Mouse (Mus musculus) neural tube, embryonic 12.5 days (tissue): ENCODE results near the gene Ift27. TPM values are rescaled to one million over a fixed set of nuclear protein-coding genes. Genes with fewer than 3 reads are reported as not detected.

Experiments
- ATAC-seq: fragments of 200-750 bp; cut with Nextera tagmentation; 2 replicates; pipeline ENCODE4 v1.8.0; 2017; ENCODE audit warnings: low read depth, mild to moderate bottlenecking, moderate TSS enrichment, moderate library complexity; ENCODE audit not compliant: low FRiP score
- H3K27ac ChIP-seq: fragments of 300-500 bp; sonication (generic); 2 replicates; pipeline ENCODE4 v1.5.1; 2016
- H3K27me3 ChIP-seq: fragments of 300-500 bp; sonication (generic); replicated peaks from 2 replicates; pipeline ENCODE4 v1.6.1; 2016; ENCODE audit warnings: mild to moderate bottlenecking
- H3K36me3 ChIP-seq: fragments of 300-500 bp; sonication (generic); 2 replicates; pipeline ENCODE4 v1.6.1; 2016; ENCODE audit warnings: mild to moderate bottlenecking
- H3K4me1 ChIP-seq: fragments of 300-500 bp; sonication (generic); 2 replicates; pipeline ENCODE4 v1.6.1; 2016
- H3K4me2 ChIP-seq: fragments of 300-500 bp; sonication (generic); replicated peaks from 2 replicates; pipeline ENCODE4 v1.6.1; 2016; ENCODE audit warnings: mild to moderate bottlenecking
- H3K4me3 ChIP-seq: fragments of 300-500 bp; sonication (generic); 2 replicates; pipeline ENCODE4 v1.5.1; 2016
- H3K9ac ChIP-seq: fragments of 300-500 bp; sonication (generic); 2 replicates; pipeline ENCODE4 v1.6.1; 2016; ENCODE audit warnings: mild to moderate bottlenecking
- H3K9me3 ChIP-seq: fragments of 300-500 bp; sonication (generic); 2 replicates; pipeline ENCODE4 v1.6.1; 2016; ENCODE audit warnings: mild to moderate bottlenecking
- WGBS: fragments of 180-500 bp; shearing (Covaris S2); methylation state at CpG from one replicate; pipeline ENCODE4 v1.1.7; 2016; 5-methylcytosine and 5-hydroxymethylcytosine counted together
- polyA plus RNA-seq: library from polyadenylated mRNA; unstranded; fragments of >200 nt; fragmentation: Nextera tagmentation; extraction: Ambion mirVana; gene quantifications from 2 replicates; pipeline ENCODE4 v1.2.1, GENCODE M21; 2016

Ift27 gene
- 101 and 106 TPM in 2 replicates for polyA plus RNA-seq

DNA sequence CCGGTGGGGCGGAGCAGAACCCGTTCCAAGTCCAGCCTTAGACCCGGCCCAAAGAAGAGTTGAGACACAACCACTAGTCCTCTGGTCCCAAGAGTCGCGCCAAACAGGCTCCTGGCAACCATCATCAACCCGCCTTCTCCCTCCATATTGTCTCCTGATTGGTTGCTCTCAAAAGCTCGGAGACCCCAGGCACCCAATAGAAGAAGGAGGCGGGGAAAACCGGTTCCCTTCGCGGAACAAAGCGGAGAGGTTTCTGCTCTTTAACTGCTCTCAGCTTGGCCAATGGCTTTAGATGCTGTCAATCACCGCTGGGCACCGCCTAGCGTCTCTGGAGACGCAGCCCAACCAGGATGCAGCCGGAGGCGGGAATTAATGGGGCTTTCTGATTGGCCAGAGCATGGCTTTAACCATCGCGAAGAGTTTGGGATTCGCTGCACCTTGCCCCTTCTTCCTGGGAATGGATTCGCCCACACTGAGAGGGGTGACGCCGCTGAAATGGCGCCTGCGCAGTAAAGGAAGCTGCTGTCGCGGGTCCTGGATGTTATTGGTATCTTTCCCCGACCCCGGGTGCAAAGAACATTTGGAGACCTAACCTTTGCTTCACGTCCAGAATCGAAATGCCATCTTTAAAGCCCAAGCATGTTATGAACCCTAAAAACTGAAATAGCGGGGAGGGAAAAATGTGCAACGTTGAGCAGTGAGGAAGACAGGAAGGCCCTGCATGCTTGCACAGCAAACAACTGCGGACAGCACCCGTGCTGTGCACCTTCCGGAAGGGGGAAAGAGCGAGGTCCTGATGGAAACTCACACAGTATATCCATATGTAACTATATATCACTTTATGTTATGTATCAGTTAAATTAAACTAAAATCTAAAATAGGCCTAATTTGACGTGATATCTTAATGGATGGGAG, at the start of gene Ift27:
TSS of gene Ift27 (minus strand) at position 136 of the 915 bp plus-strand sequence.
- H3K27me3 ChIP-seq: no peaks in the 10 kb centered on the region
- peak within 1 kb of the TSS; percentile 86 for H3K4me2 ChIP-seq
- 1% methylated on average over 40 of the region's 40 CpGs for WGBS
- H3K36me3 ChIP-seq: no peaks in the 10 kb centered on the region
- H3K27ac ChIP-seq: 0 out of 2 replicates have a peak within 1 kb of the TSS, but pooled peaks have one; percentile 32
- H3K9me3 ChIP-seq: no peaks in the 10 kb centered on the region
- peak within 1 kb of the TSS; percentile 63 for H3K4me3 ChIP-seq
- peaks cover 32% of the 10 kb centered on the region for H3K4me1 ChIP-seq
- peak; percentile 94 for ATAC-seq
- H3K9ac ChIP-seq: peak within 1 kb of the TSS; percentile 66

- no peak overlapping the region for H3K4me3 ChIP-seq
- ATAC-seq: no peak
- H3K9me3 ChIP-seq: no peaks in the 10 kb centered on the region
- no peak overlapping the region for H3K9ac ChIP-seq
- H3K4me1 ChIP-seq: no peaks in the 10 kb centered on the region
- H3K4me2 ChIP-seq: no peak overlapping the region
- H3K27ac ChIP-seq: no peak overlapping the region
- no peaks in the 10 kb centered on the region for H3K36me3 ChIP-seq
- WGBS: 89% methylated on average over 9 of the region's 9 CpGs
- H3K27me3 ChIP-seq: no peaks in the 10 kb centered on the region
Observed at GRCm38 (mm10) chr15:78215269-78215668, 41.4 kb upstream of the Ift27 start.

DNA sequence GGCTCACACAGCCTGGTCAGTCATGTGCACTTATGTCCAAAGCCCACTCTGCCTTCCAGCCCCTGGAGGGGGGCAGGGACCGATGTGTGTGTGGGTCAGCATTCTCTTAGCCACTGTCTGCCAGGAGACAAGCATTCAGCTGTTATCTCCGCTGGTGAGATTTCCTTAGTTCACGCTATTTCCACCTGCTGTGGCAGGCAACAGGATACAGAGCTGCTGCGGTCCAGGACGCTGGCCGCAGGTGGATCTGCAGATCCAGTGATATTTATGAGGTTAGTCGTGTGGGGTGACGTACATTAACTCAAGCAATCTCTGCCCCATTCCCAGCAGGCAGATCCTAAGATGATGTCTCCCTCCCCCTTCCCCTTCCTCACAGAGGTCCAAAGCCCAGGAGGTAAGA, 37.5 kb upstream of the Ift27 start:
- Histone ChIP-seq H3K4me2 (no peak overlapping the region), H3K9ac (no peak overlapping the region), H3K4me1 (no peaks in the 10 kb centered on the region), H3K27ac (no peak overlapping the region), H3K9me3 (peaks cover 4% of the 10 kb centered on the region; the same call in 1 of the 2 replicates), H3K4me3 (no peak overlapping the region), H3K27me3 (peaks cover 2% of the 10 kb centered on the region; the same call in 1 of the 2 replicates), H3K36me3 (no peaks in the 10 kb centered on the region)
- no peak for ATAC-seq
- WGBS: 86% methylated on average over 8 of the region's 8 CpGs

GRCm38 (mm10) chr15:78210203-78210602, 36.3 kb upstream of the Ift27 start:
- no peak overlapping the region for H3K9ac ChIP-seq
- peaks cover 13% of the 10 kb centered on the region for H3K27me3 ChIP-seq
- no peaks in the 10 kb centered on the region for H3K4me1 ChIP-seq
- 81% methylated on average over 4 of the region's 4 CpGs for WGBS
- ATAC-seq: no peak
- H3K9me3 ChIP-seq: peaks cover 4% of the 10 kb centered on the region; the same call in 1 of the 2 replicates
- no peaks in the 10 kb centered on the region for H3K36me3 ChIP-seq
- H3K4me3 ChIP-seq: no peak overlapping the region
- no peak overlapping the region for H3K4me2 ChIP-seq
- no peak overlapping the region for H3K27ac ChIP-seq

DNA sequence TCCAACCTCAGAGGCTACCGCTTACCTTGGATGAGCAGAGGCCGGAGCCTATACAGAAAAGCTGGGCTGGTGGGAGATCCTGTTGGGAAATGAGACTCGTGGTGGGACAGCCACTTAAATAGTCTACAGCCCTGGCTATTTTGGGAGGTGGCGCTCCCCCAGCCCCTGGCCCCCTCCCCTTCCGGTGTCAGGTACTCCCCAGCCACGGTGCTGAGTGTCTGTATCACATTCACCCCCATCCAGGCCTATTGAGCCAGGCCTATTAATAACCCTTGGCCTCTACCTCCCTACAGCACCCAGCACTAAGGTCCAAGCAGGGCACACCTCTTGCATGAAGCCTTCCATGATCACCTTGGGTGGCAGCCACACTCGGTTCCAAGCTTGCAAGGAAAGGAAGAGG, 32.4 kb upstream of the Ift27 start, which contains the start of gene Pvalb:
TSS of gene Pvalb (minus strand) at position 89 of the 400 bp plus-strand sequence.
- H3K27me3 ChIP-seq: peaks cover 50% of the 10 kb centered on the region
- H3K4me1 ChIP-seq: peaks cover 8% of the 10 kb centered on the region
- H3K9me3 ChIP-seq: peaks cover 4% of the 10 kb centered on the region; the same call in 1 of the 2 replicates
- ATAC-seq: no peak
- no peak within 1 kb of the TSS for H3K4me3 ChIP-seq
- WGBS: 89% methylated on average over 7 of the region's 7 CpGs
- no peak within 1 kb of the TSS for H3K27ac ChIP-seq
- no peak within 1 kb of the TSS for H3K9ac ChIP-seq
- no peak within 1 kb of the TSS for H3K4me2 ChIP-seq
- no peaks in the 10 kb centered on the region for H3K36me3 ChIP-seq

DNA sequence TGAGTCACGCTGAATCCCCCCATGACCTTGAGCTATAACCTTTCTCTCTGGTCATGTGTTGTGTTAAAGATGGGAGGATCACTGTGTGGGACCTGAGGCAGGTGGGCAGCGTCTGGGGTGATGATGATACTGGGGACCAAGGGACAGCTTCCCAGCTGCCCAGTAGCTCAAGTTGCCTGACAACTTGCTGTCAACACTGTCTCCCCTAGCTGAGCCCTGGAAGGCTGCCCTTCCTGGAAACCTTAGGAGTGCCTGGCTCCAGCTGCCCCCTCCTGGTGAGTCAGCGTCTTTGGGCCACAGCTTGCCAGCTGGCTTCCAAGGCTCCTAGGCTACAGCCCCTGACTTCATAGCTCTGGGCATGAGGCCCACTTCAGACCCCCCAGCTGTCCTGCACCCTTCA, 31.3 kb upstream of the Ift27 start:
- 39% methylated on average over 3 of the region's 3 CpGs for WGBS
- Histone ChIP-seq H3K9me3 (peaks cover 4% of the 10 kb centered on the region; the same call in 1 of the 2 replicates), H3K27ac (no peak overlapping the region), H3K36me3 (no peaks in the 10 kb centered on the region), H3K9ac (no peak overlapping the region), H3K4me1 (peaks cover 8% of the 10 kb centered on the region), H3K27me3 (peaks cover 50% of the 10 kb centered on the region), H3K4me3 (no peak overlapping the region), H3K4me2 (no peak overlapping the region)
- 0 out of 2 replicates have a peak, but pooled peaks have one; percentile 50 for ATAC-seq

- ATAC-seq: peak; percentile 70; the same call in 1 of the 2 replicates
- no peaks in the 10 kb centered on the region for H3K36me3 ChIP-seq
- H3K27me3 ChIP-seq: peaks cover 57% of the 10 kb centered on the region
- H3K4me1 ChIP-seq: peaks cover 8% of the 10 kb centered on the region
- 1% methylated on average over 41 of the region's 41 CpGs for WGBS
- peak overlapping the region; percentile 66 for H3K4me2 ChIP-seq
- peaks cover 4% of the 10 kb centered on the region; the same call in 1 of the 2 replicates for H3K9me3 ChIP-seq
- no peak overlapping the region for H3K27ac ChIP-seq
- H3K9ac ChIP-seq: 0 out of 2 replicates have a peak overlapping the region, but pooled peaks have one; percentile 40
- peak overlapping the region; percentile 29 for H3K4me3 ChIP-seq
Observed at GRCm38 (mm10) chr15:78204053-78204847, 30.3 kb upstream of the Ift27 start.

- 0 out of 2 replicates have a peak, but pooled peaks cover 10% of the 10 kb centered on the region for H3K27me3 ChIP-seq
- H3K4me3 ChIP-seq: no peak overlapping the region
- H3K9me3 ChIP-seq: no peaks in the 10 kb centered on the region
- WGBS: 84% methylated on average over 28 of the region's 28 CpGs
- H3K4me1 ChIP-seq: no peaks in the 10 kb centered on the region
- no peak overlapping the region for H3K9ac ChIP-seq
- H3K36me3 ChIP-seq: no peaks in the 10 kb centered on the region
- H3K4me2 ChIP-seq: no peak overlapping the region
- no peak overlapping the region for H3K27ac ChIP-seq
- no peak for ATAC-seq
Observed at GRCm38 (mm10) chr15:78195096-78195880, 21.4 kb upstream of the Ift27 start.

DNA sequence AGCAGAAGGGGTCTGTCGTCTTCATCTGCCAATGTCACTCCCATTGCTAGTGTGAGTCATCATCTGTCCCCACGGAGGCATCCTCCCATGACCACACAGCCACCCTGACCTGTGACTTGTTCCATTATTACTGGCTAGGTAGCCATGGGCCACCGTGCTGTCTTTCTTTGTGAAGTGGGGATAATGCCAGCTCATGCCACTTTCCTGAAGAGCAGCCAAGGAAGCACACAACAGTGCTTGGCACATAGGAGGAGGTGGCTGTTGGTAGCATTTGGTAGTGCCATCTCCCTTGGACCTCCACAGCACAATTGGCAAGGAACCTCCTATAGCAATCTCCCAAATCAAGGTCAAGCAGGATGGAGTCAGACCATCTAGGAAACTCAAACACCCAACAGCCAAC, 20.4 kb upstream of the Ift27 start:
- Histone ChIP-seq H3K9ac (no peak overlapping the region), H3K27ac (no peak overlapping the region), H3K4me2 (no peak overlapping the region), H3K4me1 (no peaks in the 10 kb centered on the region), H3K9me3 (no peaks in the 10 kb centered on the region), H3K36me3 (no peaks in the 10 kb centered on the region), H3K27me3 (0 out of 2 replicates have a peak, but pooled peaks cover 3% of the 10 kb centered on the region), H3K4me3 (no peak overlapping the region)
- WGBS: 83% methylated on average over 3 of the region's 3 CpGs
- no peak for ATAC-seq

- Histone ChIP-seq H3K4me2 (no peak overlapping the region), H3K9me3 (no peaks in the 10 kb centered on the region), H3K9ac (no peak overlapping the region), H3K4me3 (no peak overlapping the region), H3K36me3 (no peaks in the 10 kb centered on the region), H3K27ac (no peak overlapping the region), H3K4me1 (peaks cover 2% of the 10 kb centered on the region; the same call in 1 of the 2 replicates), H3K27me3 (no peaks in the 10 kb centered on the region)
- ATAC-seq: no peak
- WGBS: 92% methylated on average over 7 of the region's 7 CpGs
Observed at GRCm38 (mm10) chr15:78189636-78190035, 15.7 kb upstream of the Ift27 start.

GRCm38 (mm10) chr15:78188546-78188945, 14.6 kb upstream of the Ift27 start:
- 93% methylated on average over 3 of the region's 3 CpGs for WGBS
- no peaks in the 10 kb centered on the region for H3K27me3 ChIP-seq
- H3K4me1 ChIP-seq: peaks cover 7% of the 10 kb centered on the region; the same call in 1 of the 2 replicates
- H3K4me2 ChIP-seq: no peak overlapping the region
- no peak overlapping the region for H3K9ac ChIP-seq
- no peak overlapping the region for H3K4me3 ChIP-seq
- no peaks in the 10 kb centered on the region for H3K9me3 ChIP-seq
- ATAC-seq: no peak
- H3K36me3 ChIP-seq: no peaks in the 10 kb centered on the region
- no peak overlapping the region for H3K27ac ChIP-seq
